Mouse (Mus musculus) testis, postnatal 10 days (tissue): ENCODE measurements around the gene 1700020A23Rik.
"Not testable (repeated sequence)": the region's sequence is repeated elsewhere in the genome, so short reads cannot be mapped to it uniquely, and the experiment has no call there.

Experiments used
- DNase-seq: peaks from one replicate; pipeline ENCODE4 v3.0.0; 2021; ENCODE audit warnings: low spot score

Gene 1700020A23Rik

DNA sequence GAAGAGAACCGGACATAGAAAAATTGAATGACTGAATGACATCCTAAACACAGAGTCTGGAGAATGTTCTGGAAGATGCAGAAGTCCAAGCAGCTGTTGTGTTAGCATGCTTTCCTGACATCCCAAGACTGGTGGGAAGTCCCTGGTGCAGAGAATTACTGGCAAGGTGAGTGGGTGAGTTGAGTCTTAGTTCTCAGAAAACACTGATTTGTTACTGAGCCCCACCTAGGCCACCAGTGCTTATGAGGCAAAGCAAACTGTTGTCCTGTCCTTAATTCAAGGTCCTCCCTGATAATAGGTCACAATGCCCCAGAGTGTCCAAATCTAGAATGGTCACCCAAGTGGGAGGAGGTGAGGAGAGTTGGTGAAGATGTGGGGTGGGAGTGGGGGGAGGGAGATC lies at the start of gene 1700020A23Rik, which contains the start of gene Gm28372:
TSS of gene 1700020A23Rik (plus strand) at position 321 of the 400 bp plus-strand sequence.
TSS of gene Gm28372 (plus strand) at position 301 of the 400 bp plus-strand sequence.
- no peak for DNase-seq

DNA sequence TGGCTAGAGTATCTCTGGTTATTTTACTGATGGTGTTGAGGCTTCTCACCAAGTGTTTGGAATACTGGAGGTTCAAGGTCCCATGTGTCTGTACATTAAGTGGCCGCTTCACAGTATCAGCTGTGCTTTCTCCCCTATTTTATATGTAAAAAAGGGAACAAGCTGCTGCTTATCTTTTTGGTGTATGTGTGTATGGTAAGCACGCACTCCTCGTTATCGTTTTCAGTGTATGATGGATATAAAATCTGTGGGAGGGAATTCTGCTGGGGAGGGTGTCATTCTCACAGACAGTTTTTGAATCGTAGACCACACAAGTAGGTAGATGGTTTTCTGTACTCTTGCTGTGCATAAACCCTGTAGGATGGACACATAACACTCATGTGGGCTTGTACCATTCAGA lies 47.5 kb upstream of the 1700020A23Rik start:
- DNase-seq = no peak

DNA sequence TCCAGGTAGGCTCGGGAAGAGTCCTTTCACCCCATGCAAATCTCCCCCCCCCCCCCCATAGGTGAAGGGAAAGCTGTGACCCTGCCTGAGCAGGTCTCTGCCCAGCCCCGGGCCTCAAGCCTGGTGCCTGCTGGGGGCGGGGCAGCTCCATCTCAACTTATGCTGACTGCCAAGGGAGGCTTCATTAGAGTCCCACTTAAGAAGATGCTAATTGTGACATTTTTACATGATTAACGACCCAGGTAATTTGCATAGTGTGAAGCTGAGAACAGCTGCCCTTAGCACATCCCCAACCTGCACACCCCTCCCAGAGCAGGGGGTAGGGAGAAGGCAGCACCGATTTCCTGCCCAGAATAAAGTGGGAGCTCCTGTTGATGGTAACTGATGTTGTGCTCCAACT lies 46.2 kb upstream of the 1700020A23Rik start:
- DNase-seq = no peak

GRCm38 (mm10) chr2:130362511-130363026 lies 42.5 kb upstream of the 1700020A23Rik start:
- DNase-seq = peak; percentile 86

GRCm38 (mm10) chr2:130365211-130366094 lies 39.6 kb upstream of the 1700020A23Rik start:
- no peak for DNase-seq

- no peak for DNase-seq
Measured at GRCm38 (mm10) chr2:130367386-130367785, 37.7 kb upstream of the 1700020A23Rik start.

- DNase-seq = not testable (repeated sequence)
Measured at GRCm38 (mm10) chr2:130373026-130373425, 32.0 kb upstream of the 1700020A23Rik start.

- DNase-seq = no peak
Measured at GRCm38 (mm10) chr2:130374951-130375350, 30.1 kb upstream of the 1700020A23Rik start.

DNA sequence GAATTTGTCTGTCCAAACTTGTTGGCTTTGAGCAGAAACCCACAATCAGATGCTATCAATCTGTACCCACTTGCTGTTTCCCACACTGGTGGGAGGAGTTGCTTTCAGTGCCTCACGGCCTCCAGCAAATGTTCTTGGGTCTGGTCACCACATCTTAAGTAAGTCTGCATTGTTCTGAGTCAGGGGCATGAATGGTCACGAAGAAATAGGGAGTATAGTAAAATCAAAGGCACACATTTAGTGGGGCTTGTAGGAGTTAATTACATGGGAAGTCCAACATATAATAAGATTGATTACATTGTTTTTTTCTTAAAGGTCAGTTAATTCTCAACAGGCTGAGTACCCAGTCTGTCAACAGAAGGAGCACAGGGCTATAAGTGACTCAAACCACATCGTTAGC lies 21.9 kb upstream of the 1700020A23Rik start:
- DNase-seq = no peak

DNA sequence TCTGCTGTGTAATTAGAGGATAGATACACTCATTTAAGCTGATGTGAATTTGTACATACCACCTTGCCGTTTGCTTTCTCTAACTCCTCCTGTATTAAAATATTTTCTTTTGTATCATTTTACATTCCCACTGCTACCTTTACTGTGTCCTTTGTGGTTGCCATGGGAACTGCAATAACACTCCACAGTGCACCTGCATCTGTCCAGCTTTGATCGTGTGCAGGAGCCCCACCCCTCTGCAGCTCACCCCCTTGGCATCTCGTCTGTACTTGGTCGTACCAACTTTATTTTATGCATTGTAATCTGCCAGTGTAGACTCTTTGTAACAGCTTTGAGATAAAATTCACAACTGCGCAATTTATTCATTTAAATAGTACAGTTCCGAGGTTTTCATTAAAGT lies 21.2 kb upstream of the 1700020A23Rik start:
- no peak for DNase-seq

- DNase-seq = no peak
Measured at GRCm38 (mm10) chr2:130386212-130386611, 18.8 kb upstream of the 1700020A23Rik start.

DNA sequence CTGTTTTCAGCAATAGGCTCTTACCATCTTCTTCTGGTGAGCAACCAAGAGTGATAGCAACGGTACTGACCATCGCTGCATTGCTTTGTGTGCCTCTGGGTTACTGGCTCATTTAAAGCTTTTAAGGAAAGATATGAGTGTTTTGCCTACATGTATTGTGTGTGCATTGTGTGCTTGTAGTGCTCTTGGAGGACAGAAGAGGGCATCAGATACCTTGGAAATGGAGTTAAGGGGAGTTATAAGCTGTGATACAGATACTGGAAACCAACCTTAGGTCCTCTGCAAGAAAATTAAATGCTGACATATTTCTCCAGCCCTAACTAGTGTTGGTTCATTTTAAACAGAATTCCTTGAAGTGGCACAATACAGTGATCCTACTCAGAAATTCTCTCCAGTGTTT lies 16.3 kb upstream of the 1700020A23Rik start:
- DNase-seq = no peak

GRCm38 (mm10) chr2:130390993-130391625 lies 13.9 kb upstream of the 1700020A23Rik start:
- DNase-seq = no peak

DNA sequence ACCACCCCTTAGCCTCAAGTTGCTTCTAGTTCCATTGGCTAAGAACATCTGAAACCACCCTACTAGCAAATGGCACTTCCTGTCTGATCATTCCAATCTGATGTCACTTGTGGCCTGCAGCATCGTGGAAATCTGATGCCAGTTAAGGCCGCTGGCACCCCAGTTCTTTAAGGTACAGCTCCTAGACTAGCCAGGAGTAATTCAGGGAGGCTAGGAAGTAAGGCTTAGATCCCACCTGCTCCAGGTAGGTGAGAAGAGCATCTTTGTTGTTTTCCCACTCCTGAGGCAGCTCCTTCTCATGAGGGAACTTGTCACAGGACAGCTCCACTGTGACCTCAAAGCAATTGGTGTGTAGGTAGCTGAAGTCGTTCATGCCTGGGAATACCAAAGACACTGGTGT lies 12.2 kb upstream of the 1700020A23Rik start:
- DNase-seq = no peak

DNA sequence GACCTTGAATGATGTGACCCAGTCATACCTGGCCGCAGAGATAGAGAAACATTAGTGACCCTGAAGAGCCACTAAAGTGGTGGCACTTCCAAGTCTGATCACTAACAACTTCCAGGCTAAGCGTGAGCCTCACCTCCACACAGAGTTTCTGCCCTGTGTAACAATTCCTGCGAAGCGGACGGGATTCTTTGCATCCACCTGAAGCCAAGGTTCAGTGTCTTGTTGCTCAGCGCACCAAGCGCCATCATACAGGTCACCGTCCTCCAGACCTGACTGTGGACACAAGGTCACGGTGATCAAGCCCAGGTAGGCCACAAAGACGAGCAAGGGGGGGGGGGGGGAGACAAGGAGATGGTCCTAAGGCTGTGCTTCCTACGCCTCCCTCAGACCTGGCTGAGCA lies 9.4 kb upstream of the 1700020A23Rik start:
- DNase-seq = no peak

- DNase-seq = peak; percentile 72
Measured at GRCm38 (mm10) chr2:130397186-130397985, 7.7 kb upstream of the 1700020A23Rik start, which contains the start of gene Cpxm1. Gene Cpxm1, minus strand, starts transcription at chr2:130397574.

GRCm38 (mm10) chr2:130398091-130398490 lies 7.0 kb upstream of the 1700020A23Rik start:
- no peak for DNase-seq

- DNase-seq = no peak
Measured at GRCm38 (mm10) chr2:130400046-130400445, 5.0 kb upstream of the 1700020A23Rik start.

- no peak for DNase-seq
Measured at GRCm38 (mm10) chr2:130401891-130402290, 3.2 kb upstream of the 1700020A23Rik start.

DNA sequence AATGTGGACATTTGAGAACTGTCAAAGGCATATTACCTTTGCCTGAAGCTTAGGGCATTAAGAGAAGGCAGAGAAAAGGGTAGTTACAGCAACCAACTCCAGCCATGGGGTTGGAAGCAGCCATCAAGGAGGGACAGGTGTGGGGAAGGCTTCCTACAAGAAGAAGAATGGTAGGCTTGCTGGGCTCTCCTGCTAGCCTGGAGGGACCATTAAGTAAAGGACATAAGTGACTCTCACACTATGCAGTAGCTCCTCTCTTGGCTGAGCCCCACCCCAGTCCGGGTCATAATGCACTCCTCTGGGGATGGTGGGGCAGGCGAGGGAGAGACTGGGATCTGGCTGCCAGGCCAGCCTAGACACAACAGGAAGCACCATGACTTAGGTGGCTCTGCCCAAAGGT lies 1.1 kb downstream of the 1700020A23Rik start, which contains the start of gene Tmem239:
TSS of gene Tmem239 (plus strand) at position 301 of the 400 bp plus-strand sequence.
- no peak for DNase-seq

GRCm38 (mm10) chr2:130408194-130408593 lies 3.1 kb downstream of the 1700020A23Rik start:
- no peak for DNase-seq
